Mouse (Mus musculus) spleen, adult 12 weeks (tissue): ENCODE data around the gene Osbpl9.
A peak's percentile ranks its signal among the peaks of the same experiment; 100 is the strongest.

Experiments
- DNase-seq: peaks from one replicate; pipeline ENCODE4 v3.0.0; 2022; ENCODE audit warnings: low spot score

Gene Osbpl9

DNA sequence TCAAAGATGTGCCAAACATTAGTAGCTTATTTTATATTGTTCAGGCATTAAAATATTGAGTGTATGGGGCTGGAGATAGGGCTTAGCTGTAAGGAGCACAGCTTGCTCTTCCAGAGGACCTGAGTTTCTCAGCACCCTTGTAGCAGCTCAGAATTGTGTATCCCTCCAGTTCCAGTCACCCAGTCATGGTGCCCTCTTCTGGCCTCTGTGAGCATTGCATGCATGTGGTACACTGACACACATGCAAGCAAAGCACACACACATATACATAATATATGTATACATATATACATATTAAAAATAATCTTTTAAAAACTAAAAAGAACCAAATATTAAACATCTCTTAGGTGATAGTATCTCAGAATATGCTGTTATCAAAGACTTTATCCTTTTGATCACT, 165.7 kb downstream of the Osbpl9 start:
- peak; percentile 75 for DNase-seq

DNA sequence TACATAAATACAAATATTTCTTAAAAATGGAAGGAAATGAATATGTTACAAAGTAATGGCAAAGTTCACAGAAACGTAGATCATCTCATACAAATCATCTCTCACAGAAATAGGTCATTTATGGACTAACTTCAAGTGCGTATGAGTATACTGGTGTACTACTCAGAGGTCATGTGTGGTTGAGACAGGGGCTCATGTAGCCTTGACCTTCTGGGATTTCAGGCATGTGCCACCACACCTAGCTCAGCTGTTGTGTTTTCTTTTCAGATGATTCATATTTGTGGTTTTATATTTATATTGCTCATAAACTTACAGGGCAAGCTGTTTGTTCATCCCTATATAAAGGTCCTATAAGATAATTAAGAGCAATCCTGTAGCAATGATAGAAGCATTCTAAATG, 171.8 kb downstream of the Osbpl9 start:
- DNase-seq: no peak

GRCm38 (mm10) chr4:109029857-109030256, 172.2 kb downstream of the Osbpl9 start:
- DNase-seq: no peak

GRCm38 (mm10) chr4:109026543-109026942, 175.5 kb downstream of the Osbpl9 start:
- no peak for DNase-seq

GRCm38 (mm10) chr4:109025061-109025460, 177.0 kb downstream of the Osbpl9 start:
- DNase-seq: no peak

DNA sequence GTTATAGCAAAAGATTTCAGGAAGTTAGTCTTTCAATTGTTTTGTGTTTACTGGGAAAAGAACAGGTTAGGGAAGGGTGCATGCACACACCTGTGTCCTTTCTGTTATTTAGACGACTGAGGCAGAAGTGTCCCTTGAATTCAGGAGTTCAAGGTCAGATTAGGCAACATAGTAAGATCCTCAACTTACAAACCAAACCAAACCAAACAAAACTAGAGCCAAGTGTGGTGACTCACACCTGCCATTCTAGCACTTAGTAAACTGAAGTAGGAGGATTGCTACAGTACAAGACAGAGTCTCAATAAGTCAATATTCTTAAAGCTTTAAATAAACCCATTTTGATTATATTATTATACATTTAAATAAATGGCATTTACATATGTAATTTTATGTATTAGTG, 180.1 kb downstream of the Osbpl9 start:
- no peak for DNase-seq

GRCm38 (mm10) chr4:109019301-109019700, 182.8 kb downstream of the Osbpl9 start:
- DNase-seq: no peak

DNA sequence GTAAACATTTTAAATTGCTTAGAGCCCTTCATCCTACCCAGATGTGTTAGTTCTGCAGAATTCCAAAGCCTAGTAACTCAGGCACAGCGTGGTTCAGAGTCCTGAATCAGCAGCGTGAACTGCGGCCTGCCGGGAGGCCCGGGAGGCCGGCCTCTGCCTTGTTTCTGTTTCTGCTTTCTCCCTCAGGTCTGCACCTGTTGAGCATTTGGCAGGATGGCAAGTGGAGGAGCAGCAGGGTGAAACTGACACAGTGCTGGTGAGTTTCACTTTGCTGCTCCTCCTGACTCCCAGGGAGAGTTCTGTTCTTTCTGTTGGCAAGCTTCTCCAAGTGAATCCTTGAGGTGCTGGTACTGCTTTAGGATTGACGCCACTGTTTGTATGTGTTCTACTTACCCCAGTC, 184.6 kb downstream of the Osbpl9 start:
- DNase-seq: no peak

- DNase-seq: no peak
Measured at GRCm38 (mm10) chr4:109014091-109014490, 188.0 kb downstream of the Osbpl9 start.
